Mouse (Mus musculus) limb, embryonic 14.5 days (tissue): ENCODE data around the gene Tmf1. TPM values are rescaled to one million over a fixed set of nuclear protein-coding genes. Genes with fewer than 3 reads are reported as not detected.

ENCODE experiments used
- ATAC-seq: fragments of 200-750 bp; cut with Nextera tagmentation; 2 replicates; pipeline ENCODE4 v1.8.0; 2017; ENCODE audit warnings: low read depth, moderate number of reproducible peaks, moderate TSS enrichment; ENCODE audit not compliant: low FRiP score
- DNase-seq: peaks from one replicate; pipeline ENCODE4 v3.0.0-alpha.2; 2015; ENCODE audit warnings: low spot score
- H3K27ac ChIP-seq: fragments of 300-500 bp; sonication (generic); replicated peaks from 2 replicates; pipeline ENCODE4 v1.5.1; 2014; ENCODE audit warnings: low read depth, mild to moderate bottlenecking, low read length, moderate library complexity, mixed read lengths
- H3K27me3 ChIP-seq: fragments of 300-500 bp; sonication (generic); 2 replicates; pipeline ENCODE4 v1.6.1; 2014; ENCODE audit warnings: low read length, mixed read lengths; ENCODE audit not compliant: control insufficient read depth, insufficient read depth
- H3K36me3 ChIP-seq: fragments of 300-500 bp; sonication (generic); 2 replicates; pipeline ENCODE4 v1.6.1; 2014; ENCODE audit warnings: mild to moderate bottlenecking, low read length, moderate library complexity, mixed read lengths; ENCODE audit not compliant: control insufficient read depth, insufficient read depth
- H3K4me1 ChIP-seq: fragments of 300-500 bp; sonication (generic); 2 replicates; pipeline ENCODE4 v1.6.1; 2014; ENCODE audit warnings: antibody characterized with exemption, low read length, mixed read lengths; ENCODE audit not compliant: control insufficient read depth, insufficient read depth
- H3K4me2 ChIP-seq: fragments of 300-500 bp; sonication (generic); replicated peaks from 2 replicates; pipeline ENCODE4 v1.6.1; 2014; ENCODE audit warnings: low read depth, mild to moderate bottlenecking, low read length, moderate library complexity; ENCODE audit not compliant: severe bottlenecking
- H3K4me3 ChIP-seq: fragments of 300-500 bp; sonication (generic); replicated peaks from 2 replicates; pipeline ENCODE4 v1.5.1; 2014; ENCODE audit warnings: low read length
- H3K9ac ChIP-seq: fragments of 300-500 bp; sonication (generic); 2 replicates; pipeline ENCODE4 v1.6.1; 2014; ENCODE audit warnings: mild to moderate bottlenecking, low read depth, low read length, moderate library complexity; ENCODE audit not compliant: severe bottlenecking
- H3K9me3 ChIP-seq: fragments of 300-500 bp; sonication (generic); 2 replicates; pipeline ENCODE4 v1.6.1; 2016; ENCODE audit warnings: low read length; ENCODE audit not compliant: control insufficient read depth
- POLR2A ChIP-seq: fragments of 200-500 bp; IDR thresholded peaks from 2 replicates; pipeline ENCODE4 v1.8.0; 2012; ENCODE audit warnings: inconsistent platforms, mild to moderate bottlenecking, moderate library complexity, borderline replicate concordance; ENCODE audit not compliant: insufficient read depth, insufficient read length; ENCODE audit errors: extremely low read depth
- WGBS: fragments of 180-500 bp; shearing (Covaris S2); extraction: QIAGEN DNeasy Blood & Tissue Kit; methylation state at CpG from one replicate; pipeline ENCODE4 v1.1.7; 2014; 5-methylcytosine and 5-hydroxymethylcytosine counted together
- polyA plus RNA-seq, 2 experiments: library from polyadenylated mRNA; depleted of rRNA in 1 of 2; stranded (reverse) in 1 of 2; unstranded in 1 of 2; fragments of >200 nt; fragmentation: Nextera tagmentation in 1 of 2; extraction: Ambion mirVana in 1 of 2; gene quantifications; 2 replicates each; pipeline versions ENCODE4 v1.2.1 to v1.2.3; 2012 to 2014

Tmf1 gene
- polyA plus RNA-seq, 2 experiments = 6.2 to 34.8 TPM

- no peak for ATAC-seq
- Histone ChIP-seq H3K36me3 (peaks cover 9% of the 10 kb centered on the region), H3K4me1 (0 out of 2 replicates have a peak, but pooled peaks cover 6% of the 10 kb centered on the region), H3K27me3 (no peaks in the 10 kb centered on the region), H3K4me2 (no peak overlapping the region), H3K9ac (no peak overlapping the region), H3K4me3 (no peak overlapping the region), H3K9me3 (peaks cover 5% of the 10 kb centered on the region; the same call in 1 of the 2 replicates), H3K27ac (no peak overlapping the region)
- no peak for TF ChIP-seq POLR2A
- no peak for DNase-seq
- WGBS = 87% methylated on average over 7 of the region's 7 CpGs
These were observed 37.1 kb downstream of the Tmf1 start for GRCm38 (mm10) chr6:97141811-97142210.

DNA sequence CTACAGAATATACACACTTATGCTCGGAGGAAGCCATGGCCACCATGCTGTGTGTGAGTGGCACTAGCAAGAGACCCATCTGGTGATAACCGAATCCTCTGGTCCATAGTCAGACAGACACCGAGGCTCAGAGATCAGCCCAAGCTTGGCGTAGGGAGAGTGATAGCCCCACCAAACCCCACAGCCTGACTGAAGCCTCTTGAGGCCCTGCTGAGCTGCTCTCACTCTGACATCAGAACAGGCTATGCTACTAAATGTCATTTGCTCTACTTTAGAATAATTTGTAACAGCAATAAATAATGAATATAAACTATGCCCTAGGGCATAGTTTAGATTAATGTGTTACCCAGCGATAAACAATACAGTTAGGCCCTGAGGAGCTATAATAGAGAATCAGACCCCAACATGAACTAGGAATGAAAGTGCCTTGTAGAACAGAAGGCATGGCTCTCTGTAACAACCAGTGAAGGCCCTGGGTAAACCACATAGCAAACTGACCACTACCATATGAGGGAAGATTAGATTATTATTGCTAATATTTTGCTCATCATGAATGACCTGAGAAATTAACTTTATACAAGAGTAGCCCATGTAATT, 46.1 kb downstream of the Tmf1 start:
- WGBS = 76% methylated on average over 5 of the region's 5 CpGs
- H3K9me3 ChIP-seq = no peaks in the 10 kb centered on the region
- H3K9ac ChIP-seq = no peak overlapping the region
- no peak overlapping the region for H3K4me3 ChIP-seq
- ATAC-seq (no peak), DNase-seq (no peak)
- peaks cover 13% of the 10 kb centered on the region; the same call in 1 of the 2 replicates for H3K36me3 ChIP-seq
- no peak for TF ChIP-seq POLR2A
- no peak overlapping the region for H3K27ac ChIP-seq
- no peaks in the 10 kb centered on the region for H3K27me3 ChIP-seq
- no peaks in the 10 kb centered on the region for H3K4me1 ChIP-seq
- H3K4me2 ChIP-seq = no peak overlapping the region

- ATAC-seq = no peak
- Histone ChIP-seq H3K4me1 (no peaks in the 10 kb centered on the region), H3K9me3 (no peaks in the 10 kb centered on the region), H3K27ac (no peak overlapping the region), H3K9ac (no peak overlapping the region), H3K36me3 (peaks cover 13% of the 10 kb centered on the region; the same call in 1 of the 2 replicates), H3K27me3 (no peaks in the 10 kb centered on the region), H3K4me3 (no peak overlapping the region), H3K4me2 (no peak overlapping the region)
- 33% methylated on average over 4 of the region's 4 CpGs for WGBS
- DNase-seq = no peak
- TF ChIP-seq POLR2A = no peak
These were observed 47.1 kb downstream of the Tmf1 start for GRCm38 (mm10) chr6:97131808-97132207.

DNA sequence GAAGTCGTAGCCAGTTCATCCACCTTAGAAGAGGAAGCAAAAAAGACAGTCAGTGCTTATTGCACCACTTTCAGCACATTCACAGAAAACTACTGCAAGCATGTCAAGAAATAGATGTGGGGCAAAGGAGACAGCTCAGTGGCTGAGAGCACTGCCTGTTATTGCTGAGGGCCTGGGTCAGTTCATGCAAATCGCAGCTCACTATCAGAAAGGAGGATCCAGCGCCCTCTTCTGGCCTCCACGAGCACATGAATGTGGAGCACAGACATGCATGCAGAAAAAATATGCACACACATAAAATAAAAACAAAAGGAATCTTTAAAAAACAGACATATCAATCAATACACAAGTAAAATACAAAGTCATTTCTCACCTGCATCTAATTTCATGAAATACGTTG, 47.9 kb downstream of the Tmf1 start:
- H3K27me3 ChIP-seq = no peaks in the 10 kb centered on the region
- H3K4me2 ChIP-seq = no peak overlapping the region
- no peaks in the 10 kb centered on the region for H3K9me3 ChIP-seq
- WGBS = 72% methylated on average over 5 of the region's 5 CpGs
- H3K27ac ChIP-seq = no peak overlapping the region
- DNase-seq (no peak), ATAC-seq (no peak)
- TF ChIP-seq POLR2A = no peak
- peaks cover 13% of the 10 kb centered on the region; the same call in 1 of the 2 replicates for H3K36me3 ChIP-seq
- no peaks in the 10 kb centered on the region for H3K4me1 ChIP-seq
- H3K4me3 ChIP-seq = no peak overlapping the region
- no peak overlapping the region for H3K9ac ChIP-seq

DNA sequence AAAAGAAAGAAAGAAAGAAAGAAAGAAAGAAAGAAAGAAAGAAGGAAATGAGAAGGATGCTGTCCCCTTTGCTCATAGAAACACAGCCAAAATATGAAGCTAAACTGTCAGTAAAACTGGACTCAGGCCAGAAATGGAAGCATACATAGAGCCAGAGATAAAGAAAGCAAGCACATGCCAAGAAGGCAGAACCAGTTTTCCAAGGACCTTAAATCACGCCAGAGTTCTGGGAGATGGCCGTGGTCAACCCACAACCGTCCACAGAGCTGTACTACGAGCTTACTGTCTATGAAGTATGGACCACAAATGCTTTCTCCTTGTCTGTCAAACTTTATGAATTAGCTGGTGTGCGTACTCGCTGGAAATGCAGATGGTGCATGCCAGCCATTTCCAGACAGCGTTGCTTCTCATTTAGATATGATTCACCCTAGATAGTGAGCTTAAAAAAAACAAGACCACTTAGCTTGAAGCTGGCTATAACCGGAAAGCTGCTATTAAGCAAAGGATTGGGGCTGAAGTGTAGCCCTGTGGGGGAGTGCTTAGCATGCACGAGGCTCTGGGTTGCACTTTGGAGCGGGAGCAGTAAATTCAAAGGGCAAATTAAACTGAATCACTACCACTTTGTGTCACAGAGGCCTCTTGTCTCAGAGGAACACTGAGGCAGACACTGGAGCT, 54.4 kb downstream of the Tmf1 start:
- H3K9me3 ChIP-seq = no peaks in the 10 kb centered on the region
- DNase-seq (peak; percentile 27), ATAC-seq (no peak)
- H3K27me3 ChIP-seq = no peaks in the 10 kb centered on the region
- 71% methylated on average over 10 of the region's 10 CpGs for WGBS
- no peaks in the 10 kb centered on the region for H3K4me1 ChIP-seq
- H3K4me2 ChIP-seq = no peak overlapping the region
- peaks cover 12% of the 10 kb centered on the region; the same call in 1 of the 2 replicates for H3K36me3 ChIP-seq
- H3K4me3 ChIP-seq = no peak overlapping the region
- H3K27ac ChIP-seq = no peak overlapping the region
- no peak for TF ChIP-seq POLR2A
- no peak overlapping the region for H3K9ac ChIP-seq

DNA sequence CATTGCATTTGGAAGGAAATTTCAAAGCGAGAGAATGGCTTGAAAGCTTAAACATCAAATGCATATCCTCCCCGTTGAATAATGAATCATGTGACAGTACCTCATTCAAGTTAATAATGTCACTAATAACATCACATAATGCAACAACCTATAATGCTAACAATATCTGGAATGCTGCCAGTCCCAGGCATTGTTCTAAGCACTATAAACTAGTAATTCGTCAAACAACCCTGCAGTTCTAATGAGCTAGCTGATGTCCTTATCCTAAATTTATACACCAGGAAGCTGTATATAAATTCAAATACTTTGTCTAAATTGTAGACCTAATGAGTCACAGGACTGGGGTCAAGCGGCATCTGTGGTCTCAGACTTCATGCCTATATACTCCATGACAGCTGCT, 58.0 kb downstream of the Tmf1 start:
- ATAC-seq = no peak
- no peaks in the 10 kb centered on the region for H3K4me1 ChIP-seq
- 64% methylated on average over 4 of the region's 4 CpGs for WGBS

More for the DNA sequence above, 58.0 kb downstream of the Tmf1 start:
- Histone ChIP-seq H3K27me3 (no peaks in the 10 kb centered on the region), H3K4me2 (no peak overlapping the region), H3K4me3 (no peak overlapping the region), H3K27ac (no peak overlapping the region), H3K9ac (no peak overlapping the region), H3K36me3 (peaks cover 12% of the 10 kb centered on the region; the same call in 1 of the 2 replicates), H3K9me3 (no peaks in the 10 kb centered on the region)
- TF ChIP-seq POLR2A = no peak
- DNase-seq = no peak
